Mouse (Mus musculus) spleen, postnatal 4 days (tissue): ENCODE measurements at regions not wholly inside any gene's neighbourhood (a gene's known extent, or its start where the extent isn't known, plus 50 kb on each side); places are given as distances from the start of the nearest gene placed in this dataset.

ENCODE experiments used
- DNase-seq, 2 experiments: peaks; one replicate each; pipeline ENCODE4 v3.0.0; 2022; ENCODE audit warnings: low spot score in 2 of 2

- DNase-seq, result no peak
Measured at GRCm38 (mm10) chr10:99367757-99368156, 104.7 kb downstream of the Dusp6 start.

DNA sequence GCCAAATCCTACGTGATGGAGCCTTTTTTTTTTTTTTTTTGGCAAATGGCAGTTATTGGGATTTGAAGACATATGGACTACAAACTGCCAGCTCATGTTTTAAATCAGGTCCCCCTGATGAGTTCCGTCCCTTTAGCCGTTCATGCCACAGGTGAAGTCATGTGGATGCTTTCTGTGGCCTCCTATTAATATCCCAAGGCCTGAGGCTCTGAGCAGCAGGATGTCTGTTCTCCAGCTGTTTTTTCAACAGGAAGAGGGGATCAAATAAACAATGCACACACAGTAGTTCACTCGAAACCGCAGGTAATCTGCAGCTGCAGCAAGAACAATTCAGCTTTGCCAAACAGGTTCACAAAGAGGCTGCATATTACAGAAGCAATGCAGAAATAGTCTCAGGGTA, 112.1 kb downstream of the Dusp6 start:
- no peak for DNase-seq

DNA sequence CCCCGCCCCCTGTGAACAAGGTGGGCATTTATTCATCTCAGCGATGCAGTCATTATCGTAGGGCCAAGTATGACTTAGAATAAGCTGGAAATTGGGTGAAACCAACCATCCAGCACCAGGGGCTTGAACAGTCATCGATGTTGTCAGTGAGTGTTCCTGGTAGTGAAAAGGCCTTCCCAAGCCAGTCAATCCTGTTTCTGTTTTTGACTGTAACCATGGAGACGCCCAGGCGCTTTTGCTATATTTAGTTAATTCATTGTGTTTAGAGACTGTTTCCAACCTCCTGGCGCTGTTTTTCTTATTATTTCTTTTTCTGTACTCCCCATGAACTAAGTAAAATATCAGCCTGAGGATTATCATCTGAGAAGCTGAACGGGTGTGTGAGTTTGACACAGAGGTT, 113.4 kb downstream of the Dusp6 start:
- no peak for DNase-seq

- no peak for DNase-seq
Measured at GRCm38 (mm10) chr10:99377548-99377947, 114.5 kb downstream of the Dusp6 start.

DNA sequence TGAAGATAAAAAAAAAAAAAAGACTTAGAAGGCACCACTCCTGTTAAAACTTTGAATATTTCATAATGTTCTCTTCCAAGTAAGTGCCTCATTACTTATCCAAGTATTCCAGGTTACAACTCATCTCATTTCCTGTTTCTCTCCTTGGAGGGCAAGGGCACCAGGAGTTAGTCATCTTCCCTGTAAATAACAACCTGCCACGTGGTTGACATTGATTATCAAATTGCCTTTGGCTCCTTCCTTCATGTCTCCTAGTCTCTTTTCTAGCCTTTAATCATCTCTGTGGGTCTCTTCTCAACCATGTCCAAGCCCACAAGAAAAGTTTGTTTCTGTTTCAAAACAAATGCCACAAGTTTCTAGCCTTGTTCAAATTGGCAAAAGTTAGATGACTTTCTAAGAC, 116.1 kb downstream of the Dusp6 start:
- DNase-seq, result no peak

GRCm38 (mm10) chr10:99380170-99380569, 117.1 kb downstream of the Dusp6 start:
- DNase-seq, result no peak

DNA sequence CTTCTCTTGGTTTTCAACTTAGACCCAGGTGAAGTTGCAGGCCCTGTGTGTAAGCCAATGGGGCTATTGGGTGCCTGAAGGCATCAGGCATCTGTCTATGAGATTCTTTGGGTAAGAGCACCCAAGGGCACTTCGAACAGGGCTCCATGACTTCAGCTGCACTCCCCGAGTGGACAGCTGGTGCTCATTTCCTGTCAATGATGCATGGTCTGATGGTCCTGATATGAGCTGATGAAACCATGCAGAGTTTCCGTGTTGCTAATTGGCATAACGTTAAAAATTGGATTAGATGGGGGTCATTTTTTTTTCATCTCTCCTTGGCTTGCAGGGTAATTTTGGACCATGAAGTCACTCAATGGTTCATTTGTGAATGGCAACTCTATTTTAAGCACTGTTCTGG, 120.0 kb downstream of the Dusp6 start:
- no peak for DNase-seq

DNA sequence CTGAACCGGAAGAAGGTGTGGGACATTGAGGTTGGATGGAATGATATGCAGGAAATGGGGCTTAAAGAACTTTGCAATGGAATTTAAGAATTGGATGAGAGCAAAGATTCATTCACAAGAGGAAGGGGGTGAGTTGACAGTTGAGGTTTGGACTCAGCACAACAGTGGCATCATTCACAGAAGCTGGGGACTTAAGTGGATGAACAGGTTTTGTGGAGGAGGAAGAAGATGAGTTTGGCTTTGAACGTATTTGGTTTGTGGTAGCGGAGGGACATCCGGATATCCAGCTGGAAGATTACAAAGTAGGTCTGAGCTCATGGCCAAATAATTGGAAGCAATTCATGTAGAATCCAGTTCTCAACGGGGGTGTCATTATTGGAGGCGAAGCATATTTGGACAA, 121.3 kb downstream of the Dusp6 start:
- no peak for DNase-seq

- no peak for DNase-seq
Measured at GRCm38 (mm10) chr10:99384851-99385250, 121.8 kb downstream of the Dusp6 start.

DNA sequence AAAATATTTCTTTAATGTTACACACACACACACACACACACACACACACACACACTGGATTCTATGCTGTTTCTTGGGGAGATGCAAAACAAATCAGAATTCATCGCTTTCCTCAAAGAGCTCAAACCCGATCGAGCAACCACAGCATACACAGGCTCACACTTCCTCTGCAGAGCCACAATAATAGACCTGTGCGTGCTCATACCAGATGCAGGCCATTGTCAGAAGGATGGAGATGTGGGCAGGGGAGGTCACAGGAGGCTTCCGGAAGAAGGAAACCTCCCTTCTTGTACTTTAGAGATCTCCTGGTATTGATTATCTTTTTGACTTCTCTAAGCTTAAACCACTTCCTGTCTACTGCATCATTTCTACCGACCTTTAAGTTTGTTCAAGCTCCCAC, 122.8 kb downstream of the Dusp6 start:
- DNase-seq, result no peak

DNA sequence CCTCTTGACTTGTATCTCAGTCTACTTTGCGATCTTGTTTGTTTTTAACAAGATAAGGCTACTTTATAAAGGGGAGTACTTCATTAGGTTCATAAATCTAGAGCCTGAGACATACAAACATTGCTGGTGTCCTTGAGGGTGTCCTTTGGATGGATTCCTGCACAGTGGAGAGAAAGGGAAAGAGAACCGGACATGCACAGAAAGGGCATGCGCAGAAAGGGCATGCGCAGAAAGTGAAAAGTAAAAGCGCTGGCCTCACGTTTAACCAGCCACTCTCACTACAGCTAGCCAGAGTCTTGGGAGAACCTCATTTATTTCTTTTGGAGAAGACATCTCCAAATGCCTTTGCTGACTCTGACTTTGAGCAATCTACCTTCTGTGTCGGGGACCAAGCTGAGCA, 125.5 kb downstream of the Dusp6 start:
- no peak for DNase-seq

DNA sequence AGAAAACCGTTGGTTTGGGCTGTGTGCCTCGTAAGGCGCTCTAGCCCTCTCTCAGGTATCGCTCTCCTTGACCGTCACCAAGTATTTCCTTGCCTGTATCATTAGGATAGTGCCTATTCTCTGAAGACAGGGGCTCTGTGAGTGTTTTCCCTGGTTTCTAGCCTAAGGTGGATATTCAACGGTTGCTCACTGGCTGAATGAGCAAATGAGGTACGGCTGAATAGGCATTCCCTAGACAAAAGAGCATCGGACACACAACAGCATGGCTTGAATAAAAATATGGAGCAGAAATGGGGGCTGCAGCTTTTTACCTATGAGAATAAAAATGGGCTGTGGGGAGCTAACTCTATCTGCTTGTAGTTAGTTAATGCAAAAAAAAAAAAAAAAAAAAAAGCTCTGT, 126.0 kb downstream of the Dusp6 start:
- no peak for DNase-seq

DNA sequence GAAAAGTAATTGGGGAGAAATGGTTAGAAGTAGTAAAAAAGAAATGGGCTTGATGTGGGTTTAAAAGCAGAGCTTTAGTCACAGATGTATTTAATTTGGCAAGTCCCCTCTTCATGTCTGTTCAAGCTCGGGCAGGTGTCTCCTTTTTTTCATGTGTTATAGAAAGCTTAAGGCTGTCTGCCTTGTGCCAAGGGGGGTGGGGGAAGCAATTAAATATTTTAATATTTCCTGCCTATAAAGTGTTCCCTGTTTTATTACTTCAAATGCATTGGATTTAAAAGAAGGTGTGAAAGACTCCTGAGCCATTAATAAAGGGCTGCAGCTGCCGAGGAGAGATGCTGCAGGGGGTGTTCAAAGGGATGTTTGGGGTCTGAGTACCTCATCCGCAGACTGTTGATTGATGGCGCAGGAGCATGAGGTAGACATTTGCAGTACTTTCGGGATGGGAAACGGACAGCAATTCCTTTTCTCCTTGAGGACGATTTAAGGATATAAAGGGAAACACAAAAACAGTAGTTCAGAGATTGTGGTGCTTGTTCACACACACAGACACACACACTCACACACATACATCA, 127.7 kb downstream of the Dusp6 start:
- no peak for DNase-seq

- DNase-seq, result no peak
Measured at GRCm38 (mm10) chr10:99391725-99392124, 128.7 kb downstream of the Dusp6 start.

DNA sequence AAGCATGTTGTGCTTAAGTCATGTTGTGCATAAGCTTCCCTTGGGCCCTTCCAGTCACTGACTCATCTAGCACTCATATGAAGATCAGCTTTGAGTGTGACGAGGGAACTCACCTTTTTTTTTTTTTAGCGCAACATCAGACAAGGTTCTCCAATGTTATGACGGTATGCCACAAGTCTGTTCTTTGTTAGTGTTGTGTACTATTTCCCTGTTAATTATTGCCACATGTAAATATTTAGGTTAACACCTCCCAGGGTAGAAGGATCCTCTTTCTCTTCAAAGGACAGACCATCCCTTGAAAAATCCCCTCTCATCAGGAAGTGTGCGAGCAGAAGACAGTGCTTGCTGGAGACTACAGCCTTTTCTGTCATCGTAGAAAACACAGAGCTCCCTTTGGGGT, 129.9 kb downstream of the Dusp6 start:
- DNase-seq, result no peak

GRCm38 (mm10) chr10:99393523-99393922, 130.5 kb downstream of the Dusp6 start:
- DNase-seq, result no peak

GRCm38 (mm10) chr10:99395411-99395810, 132.4 kb downstream of the Dusp6 start:
- no peak for DNase-seq

DNA sequence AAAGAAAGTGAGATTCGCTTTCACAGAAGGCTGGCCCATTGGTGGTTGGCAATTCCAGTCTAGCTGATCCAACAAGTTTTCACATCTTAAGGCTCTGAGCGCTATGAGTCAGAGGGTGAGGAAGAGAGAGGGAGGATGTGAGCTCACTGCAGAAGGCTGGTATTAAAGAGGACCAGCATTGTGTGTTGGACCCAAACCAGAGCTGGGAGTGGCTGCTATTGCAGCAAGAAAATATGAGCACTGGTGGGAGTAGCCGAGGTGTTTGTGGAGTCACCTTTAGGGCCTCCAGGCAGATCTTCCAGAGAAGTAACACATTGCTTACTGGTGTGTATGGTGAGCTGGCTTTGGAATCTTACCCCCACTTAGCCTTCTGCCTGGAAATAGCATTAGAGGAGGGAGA, 133.6 kb downstream of the Dusp6 start:
- DNase-seq, result no peak

DNA sequence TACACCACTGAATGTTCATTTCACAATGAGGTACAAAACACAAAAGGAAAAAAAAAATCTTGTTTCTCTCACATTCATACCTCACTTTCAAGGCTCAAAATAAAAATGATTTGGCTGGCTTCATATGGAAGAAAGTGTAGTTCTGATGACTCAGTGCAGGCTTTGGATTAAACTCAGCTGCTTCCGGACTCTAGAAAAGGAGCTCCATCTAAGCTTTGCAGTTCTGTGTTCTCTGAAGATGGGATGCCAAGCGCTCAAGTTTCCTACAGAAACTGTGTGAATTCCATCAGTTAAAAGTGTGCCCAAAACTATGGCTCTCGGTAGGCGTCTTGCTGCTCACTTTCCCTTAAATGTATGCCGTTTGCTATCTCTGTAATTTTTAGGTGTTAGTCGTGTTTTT, 137.0 kb downstream of the Dusp6 start:
- DNase-seq, result no peak

DNA sequence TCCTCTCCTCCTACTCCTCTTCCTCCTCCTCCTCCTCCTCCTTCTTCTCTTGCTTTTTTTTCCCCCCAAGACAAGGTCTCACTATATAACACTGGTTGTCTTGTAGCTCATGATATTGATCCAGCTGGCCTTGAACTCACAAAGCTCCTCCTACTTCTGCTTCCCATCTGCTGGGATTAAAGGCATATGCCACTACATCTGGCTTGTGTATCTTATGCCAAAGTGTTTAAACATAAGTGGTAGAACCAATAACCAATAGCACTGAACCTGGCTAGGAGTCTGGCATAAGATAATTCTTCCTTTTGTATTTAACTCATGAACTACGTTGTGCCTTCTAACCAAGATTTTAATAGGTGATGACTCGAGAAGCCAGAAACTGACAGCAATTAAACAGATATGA, 143.7 kb downstream of the Dusp6 start:
- no peak for DNase-seq

DNA sequence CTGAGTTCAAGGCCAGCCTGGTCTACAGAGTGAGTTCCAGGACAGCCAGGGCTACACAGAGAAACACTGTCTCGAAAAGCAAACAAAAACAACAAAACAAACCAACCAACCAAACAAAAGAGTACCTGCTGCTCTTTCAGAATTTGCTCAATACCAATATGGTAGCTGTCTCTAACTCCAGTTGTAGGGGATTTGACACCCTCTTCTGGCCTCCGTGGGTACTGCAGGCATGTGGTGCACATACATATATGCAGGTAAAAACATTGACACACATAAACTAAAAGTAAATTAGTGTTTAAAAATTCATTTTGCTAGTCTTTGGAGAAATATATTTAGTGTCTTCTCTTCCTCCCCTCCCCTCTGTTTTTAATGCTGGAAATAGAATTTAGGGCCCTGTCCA, 145.8 kb downstream of the Dusp6 start:
- DNase-seq, result no peak

DNA sequence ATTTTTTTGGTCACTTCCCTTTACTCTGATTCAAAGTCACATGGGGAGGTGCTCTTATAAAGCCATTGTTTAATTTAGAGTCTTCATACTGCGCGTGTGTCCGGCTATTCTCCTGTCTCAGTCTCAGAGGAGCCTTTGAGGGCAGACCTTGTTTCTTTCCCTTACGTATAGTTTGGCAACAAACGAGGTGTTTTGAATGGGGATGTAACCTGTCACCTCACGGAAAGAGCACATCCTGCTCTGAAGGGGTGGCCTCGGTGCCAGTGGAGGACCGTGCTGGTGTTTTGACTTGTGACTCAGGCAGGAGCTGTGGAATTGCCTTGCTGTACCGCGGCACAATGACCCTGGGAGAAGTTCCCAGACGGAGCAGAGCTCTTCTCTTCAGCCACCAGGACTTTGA, 146.7 kb downstream of the Dusp6 start:
- no peak for DNase-seq

DNA sequence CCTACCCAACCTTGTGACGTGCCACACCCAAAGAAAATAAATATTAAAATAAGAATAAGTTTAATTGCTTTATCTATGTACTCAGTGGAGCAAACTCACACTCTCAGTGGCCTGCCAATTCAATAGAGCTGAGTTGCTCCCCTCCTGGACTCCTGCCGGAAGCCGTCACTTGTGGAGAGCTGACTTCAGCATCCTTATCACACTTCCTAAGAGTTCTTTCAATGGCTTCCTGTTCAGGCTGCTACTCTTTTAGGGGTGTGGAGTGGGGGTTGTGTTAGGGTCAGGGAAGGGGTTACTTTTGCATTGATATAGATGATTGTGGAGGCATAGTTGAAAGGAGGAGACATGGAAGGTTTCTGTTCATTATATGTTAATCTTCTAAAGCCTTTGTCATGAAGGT, 147.7 kb downstream of the Dusp6 start:
- DNase-seq, result no peak

GRCm38 (mm10) chr10:99413455-99413854, 150.4 kb downstream of the Dusp6 start:
- no peak for DNase-seq

- DNase-seq, result no peak
Measured at GRCm38 (mm10) chr10:99416271-99416670, 153.2 kb downstream of the Dusp6 start.
